Mouse (Mus musculus) spleen, adult 12 weeks (tissue): Measurements from ENCODE around the gene Duoxa1.

ENCODE experiments used
- DNase-seq: peaks from one replicate; pipeline ENCODE4 v3.0.0; 2022; ENCODE audit warnings: low spot score

Gene Duoxa1

DNA sequence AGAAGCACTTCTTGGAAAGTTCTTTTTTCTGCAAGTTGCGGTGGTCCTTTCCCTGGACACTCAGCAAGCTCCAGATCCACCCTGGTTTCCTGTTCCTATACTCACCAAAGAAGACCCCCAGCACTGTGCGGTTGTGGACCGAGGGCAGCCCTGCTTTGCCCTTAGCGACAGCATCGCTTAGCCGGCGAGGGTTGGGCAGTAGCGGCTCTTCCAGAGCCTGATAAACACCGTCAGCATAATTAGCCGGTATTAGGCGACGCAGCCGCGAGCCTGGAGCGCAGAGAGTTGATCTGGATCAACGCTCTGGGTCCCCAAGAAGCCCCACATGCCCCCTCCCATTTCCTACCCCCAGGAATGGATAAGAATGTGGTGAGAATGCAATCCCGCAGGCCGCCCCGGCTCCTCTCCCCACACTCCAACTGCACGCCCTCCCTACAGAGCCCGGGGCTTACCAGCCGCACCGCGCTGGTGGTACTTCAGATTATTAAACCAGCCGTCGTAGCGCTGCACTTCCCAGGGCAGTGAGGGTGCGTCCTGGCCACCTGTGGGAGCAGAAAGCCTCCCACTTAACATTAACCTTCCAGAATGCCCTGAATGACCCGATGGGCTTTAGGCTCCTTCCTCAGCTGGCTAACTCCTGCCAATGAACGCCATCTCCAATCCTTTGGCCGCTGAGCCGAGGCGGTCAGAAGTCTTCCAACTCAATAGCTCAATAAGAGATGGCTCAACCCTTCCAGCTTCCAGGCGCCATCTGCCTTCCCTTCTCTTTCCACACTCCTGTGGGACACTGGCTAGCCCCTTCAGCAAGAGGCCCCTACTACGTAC, 16.0 kb downstream of the Duoxa1 start:
- no peak for DNase-seq

DNA sequence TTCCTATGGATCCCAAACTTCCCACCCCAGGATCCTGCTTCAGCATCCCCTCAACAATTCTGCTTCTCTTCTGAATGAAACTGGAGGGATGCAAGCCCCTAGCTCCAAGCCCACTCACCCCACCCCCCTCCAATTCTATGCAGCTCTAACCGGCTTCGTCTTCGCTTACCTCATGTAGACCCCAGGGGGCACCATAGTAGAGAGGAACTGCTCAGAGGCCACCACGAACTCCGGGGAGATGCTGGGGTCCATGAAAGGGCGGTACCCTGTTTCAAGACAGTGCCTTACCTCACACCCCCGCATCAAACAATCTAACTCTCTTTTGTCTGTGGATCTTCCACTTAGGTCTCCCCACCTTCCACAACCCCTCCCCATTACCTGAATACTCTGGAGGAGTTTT, 18.6 kb downstream of the Duoxa1 start:
- no peak for DNase-seq

- no peak for DNase-seq
Measured at GRCm38 (mm10) chr2:122286137-122286536, 27.4 kb downstream of the Duoxa1 start.

GRCm38 (mm10) chr2:122284091-122284490, 29.4 kb downstream of the Duoxa1 start:
- DNase-seq: no peak

DNA sequence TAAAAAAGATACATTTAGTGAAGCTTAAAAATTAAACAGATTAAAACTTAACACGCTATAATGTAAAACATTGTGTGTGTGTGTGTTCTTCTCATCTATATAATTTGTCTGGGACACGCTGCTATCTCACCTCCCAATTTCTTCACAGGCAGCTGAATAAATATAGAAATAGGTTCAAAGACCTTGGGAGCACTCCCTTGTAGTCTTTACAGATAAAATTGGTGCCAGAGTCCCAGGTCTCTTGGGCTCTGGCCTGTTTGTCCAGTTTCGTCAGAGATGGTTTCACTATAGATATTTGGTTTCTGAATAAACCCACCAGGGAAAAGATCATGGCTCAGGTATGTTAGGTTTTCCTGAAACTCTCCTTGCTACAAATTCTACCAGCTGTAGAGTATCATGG, 34.8 kb downstream of the Duoxa1 start:
- DNase-seq: no peak

GRCm38 (mm10) chr2:122266407-122267193, 46.9 kb downstream of the Duoxa1 start:
- no peak for DNase-seq

GRCm38 (mm10) chr2:122264690-122265089, 48.8 kb downstream of the Duoxa1 start:
- no peak for DNase-seq

DNA sequence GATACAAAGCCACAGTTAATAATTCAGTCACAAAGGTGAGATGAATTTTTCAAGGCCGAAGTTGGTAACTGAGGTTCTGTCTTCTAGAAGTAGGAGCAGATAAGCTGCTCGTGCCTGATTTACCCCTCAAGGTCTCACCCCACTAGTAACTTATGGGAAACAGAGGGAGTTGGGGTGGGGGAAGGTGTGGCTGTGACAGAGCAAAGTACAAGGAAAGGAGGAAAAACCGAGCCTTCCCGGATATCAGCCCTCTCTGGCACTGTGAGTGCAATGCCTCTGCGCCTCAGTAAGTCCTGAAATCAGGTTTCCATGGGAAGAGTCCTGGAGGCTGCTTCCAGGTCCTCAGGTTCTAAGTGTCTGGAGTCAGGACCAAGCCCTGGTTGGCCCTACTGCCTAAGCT, 52.8 kb downstream of the Duoxa1 start:
- no peak for DNase-seq

DNA sequence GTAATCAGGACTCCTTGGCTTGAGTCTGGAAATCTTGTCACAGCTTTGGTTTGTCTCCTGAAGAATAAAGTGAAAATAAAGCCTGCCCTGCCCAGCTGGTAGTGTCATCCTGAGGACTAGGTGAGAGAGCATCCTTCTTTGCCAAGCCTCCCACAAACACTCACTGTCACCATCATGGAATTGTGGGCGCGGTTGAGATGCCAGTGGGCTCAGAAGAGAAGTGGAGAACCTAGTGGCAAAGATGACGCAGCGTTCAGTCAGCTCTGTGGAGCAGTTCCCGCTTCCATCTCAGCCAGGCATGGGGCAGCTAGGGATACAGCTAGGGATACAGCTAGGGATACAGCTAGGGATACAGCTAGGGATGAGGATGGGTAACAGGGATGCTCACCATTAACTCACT, 57.5 kb downstream of the Duoxa1 start:
- DNase-seq: no peak
